Mouse (Mus musculus) erythroblast, embryonic 14.5 days (primary cell): Measurements from ENCODE around the gene Tmem211.

Experiments used
- GATA1 ChIP-seq: IDR thresholded peaks from 2 replicates; pipeline ENCODE4 v1.6.1; 2012; ENCODE audit warnings: low read length, inconsistent platforms, mixed read lengths
- TAL1 ChIP-seq: IDR thresholded peaks from 3 replicates; pipeline ENCODE4 v1.6.1; 2012; ENCODE audit warnings: low read length, inconsistent platforms, mixed read lengths

- no peak for TF ChIP-seq TAL1
- TF ChIP-seq GATA1 = no peak
Measured at GRCm38 (mm10) chr5:113287762-113288161, 61.1 kb downstream of the Tmem211 start.
